Mouse (Mus musculus) ES-E14 (cell line): ENCODE data around the gene Psmc3ip.

Experiments used
- MAFK ChIP-seq: IDR thresholded peaks from 2 replicates; pipeline ENCODE4 v1.6.1; 2014; ENCODE audit warnings: mild to moderate bottlenecking, low read depth, low read length, inconsistent platforms; ENCODE audit not compliant: insufficient read depth
- ZC3H11A ChIP-seq: IDR thresholded peaks from 2 replicates; pipeline ENCODE4 v1.6.1; 2012; ENCODE audit warnings: low read depth, mild to moderate bottlenecking, inconsistent platforms, low read length, borderline replicate concordance

DNA sequence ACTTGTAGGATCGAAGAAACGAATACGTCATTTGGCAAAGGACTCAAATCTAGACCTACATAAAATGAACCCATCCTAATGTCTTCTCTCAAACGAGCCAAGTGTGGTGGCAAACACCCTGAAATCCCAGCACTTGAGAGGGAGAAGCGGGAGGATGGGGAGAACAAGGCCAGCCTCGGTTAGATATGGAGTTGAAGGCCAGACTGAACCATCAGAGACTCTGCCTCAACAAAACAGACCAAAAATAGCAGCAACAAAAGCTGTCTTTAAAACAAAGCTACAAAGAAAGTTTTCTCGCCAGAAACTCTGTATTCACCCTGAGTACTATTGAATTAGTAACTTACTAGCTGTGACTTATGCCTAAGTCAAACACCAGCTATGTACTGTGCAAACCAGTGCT is 41.8 kb upstream of the Psmc3ip start:
- TF ChIP-seq ZC3H11A (no peak), MAFK (no peak)
